Mouse (Mus musculus) neural tube, embryonic 11.5 days (tissue): Measurements from ENCODE around the gene Camk2n2. TPM values are rescaled to one million over a fixed set of nuclear protein-coding genes. Genes with fewer than 3 reads are reported as not detected.

Source experiments
- ATAC-seq: fragments of 200-750 bp; cut with Nextera tagmentation; 2 replicates; pipeline ENCODE4 v1.8.0; 2017; ENCODE audit warnings: moderate number of reproducible peaks, mild to moderate bottlenecking, moderate TSS enrichment, moderate library complexity; ENCODE audit not compliant: insufficient read depth, low FRiP score, low TSS enrichment
- DNase-seq: peaks from one replicate; pipeline ENCODE4 v3.0.0-alpha.2; 2015; ENCODE audit warnings: low spot score
- H3K27ac ChIP-seq: fragments of 300-500 bp; sonication (generic); 2 replicates; pipeline ENCODE4 v1.5.1; 2014; ENCODE audit warnings: low read depth, mild to moderate bottlenecking, low read length
- H3K27me3 ChIP-seq: fragments of 300-500 bp; sonication (generic); 2 replicates; pipeline ENCODE4 v1.6.1; 2014; ENCODE audit warnings: mild to moderate bottlenecking, low read length, mixed read lengths; ENCODE audit not compliant: control insufficient read depth, insufficient read depth
- H3K36me3 ChIP-seq: fragments of 300-500 bp; sonication (generic); 2 replicates; pipeline ENCODE4 v1.6.1; 2014; ENCODE audit warnings: mild to moderate bottlenecking, low read length, moderate library complexity, mixed read lengths; ENCODE audit not compliant: control insufficient read depth, insufficient read depth
- H3K4me1 ChIP-seq: fragments of 300-500 bp; sonication (generic); 2 replicates; pipeline ENCODE4 v1.6.1; 2014; ENCODE audit warnings: low read length, mixed read lengths; ENCODE audit not compliant: control insufficient read depth, insufficient read depth
- H3K4me2 ChIP-seq: fragments of 300-500 bp; sonication (generic); 2 replicates; pipeline ENCODE4 v1.6.1; 2014; ENCODE audit warnings: low read depth, mild to moderate bottlenecking, moderate library complexity
- H3K4me3 ChIP-seq: fragments of 300-500 bp; sonication (generic); 2 replicates; pipeline ENCODE4 v1.5.1; 2014; ENCODE audit warnings: low read depth, low read length
- H3K9ac ChIP-seq: fragments of 300-500 bp; sonication (generic); 2 replicates; pipeline ENCODE4 v1.6.1; 2014; ENCODE audit warnings: mild to moderate bottlenecking, low read length
- H3K9me3 ChIP-seq: fragments of 300-500 bp; sonication (generic); 2 replicates; pipeline ENCODE4 v1.6.1; 2016; ENCODE audit warnings: low read length; ENCODE audit not compliant: control insufficient read depth
- WGBS: fragments of 180-500 bp; shearing (Covaris S2); extraction: QIAGEN DNeasy Blood & Tissue Kit; methylation state at CpG from one replicate; pipeline ENCODE4 v1.1.7; 2014; 5-methylcytosine and 5-hydroxymethylcytosine counted together
- polyA plus RNA-seq: library from polyadenylated mRNA; unstranded; fragments of >200 nt; fragmentation: Nextera tagmentation; extraction: Ambion mirVana; gene quantifications from 2 replicates; pipeline ENCODE4 v1.2.1, GENCODE M21; 2014

Gene Camk2n2
- polyA plus RNA-seq, 1 experiment from 2014 or later, result 4.1 TPM

DNA sequence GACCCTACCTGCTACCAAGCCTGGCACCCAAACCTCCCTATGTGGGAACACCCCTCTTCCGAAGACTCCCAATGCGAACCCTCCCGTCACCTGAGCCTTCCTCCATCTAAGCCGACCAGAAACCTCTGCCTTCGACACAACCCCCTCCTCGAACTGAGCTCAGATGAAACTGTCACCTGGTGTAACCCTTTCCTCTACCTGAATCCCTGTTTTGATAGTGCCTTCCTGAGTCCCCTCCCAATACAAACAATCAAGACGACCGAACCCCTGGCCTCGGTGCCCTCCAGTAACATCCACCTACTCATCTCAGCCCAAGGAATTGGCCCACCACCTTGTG lies 720 bp downstream of the Camk2n2 start:
- Histone ChIP-seq H3K27ac (peak overlapping the region; percentile 87), H3K9ac (peak overlapping the region; percentile 70), H3K4me2 (peak overlapping the region; percentile 99), H3K4me3 (peak overlapping the region; percentile 77), H3K9me3 (no peaks in the 10 kb centered on the region), H3K27me3 (no peaks in the 10 kb centered on the region), H3K36me3 (no peaks in the 10 kb centered on the region), H3K4me1 (peaks cover 11% of the 10 kb centered on the region)
- WGBS, result under 1% methylated on average over 9 of the region's 9 CpGs
- DNase-seq (peak; percentile 47), ATAC-seq (peak; percentile 4; the same call in 1 of the 2 replicates)

GRCm38 (mm10) chr16:20619541-20620398 lies 1.3 kb downstream of the Camk2n2 start:
- Histone ChIP-seq H3K9ac (peak overlapping the region; percentile 70), H3K27me3 (no peaks in the 10 kb centered on the region), H3K9me3 (no peaks in the 10 kb centered on the region), H3K4me3 (peak overlapping the region; percentile 77), H3K4me2 (peak overlapping the region; percentile 99), H3K4me1 (peaks cover 11% of the 10 kb centered on the region), H3K36me3 (no peaks in the 10 kb centered on the region), H3K27ac (0 out of 2 replicates have a peak overlapping the region, but pooled peaks have one; percentile 49)
- ATAC-seq (peak; percentile 24), DNase-seq (peak; percentile 61)
- WGBS, result 2% methylated on average over 62 of the region's 83 CpGs

GRCm38 (mm10) chr16:20611357-20612227 lies 9.5 kb downstream of the Camk2n2 start, which contains the start of the genes Eef1akmt4, Gm49333 and Alg3:
TSS of gene Eef1akmt4 (plus strand) at chr16:20611593.
TSS of gene Gm49333 (plus strand) at chr16:20611610.
TSS of gene Alg3 (minus strand) at chr16:20611735.
- no peaks in the 10 kb centered on the region for H3K27me3 ChIP-seq
- peaks cover 5% of the 10 kb centered on the region for H3K36me3 ChIP-seq
- peak; percentile 91 for DNase-seq
- peak within 1 kb of the TSS; percentile 78 for H3K27ac ChIP-seq
- 2% methylated on average over 41 of the region's 41 CpGs for WGBS
- peak within 1 kb of the TSS; percentile 74 for H3K4me2 ChIP-seq
- ATAC-seq, result peak; percentile 95
- H3K4me3 ChIP-seq, result peak within 1 kb of the TSS; percentile 88
- H3K9ac ChIP-seq, result peak within 1 kb of the TSS; percentile 96
- H3K9me3 ChIP-seq, result no peaks in the 10 kb centered on the region
- no peaks in the 10 kb centered on the region; the same call in 1 of the 2 replicates for H3K4me1 ChIP-seq

DNA sequence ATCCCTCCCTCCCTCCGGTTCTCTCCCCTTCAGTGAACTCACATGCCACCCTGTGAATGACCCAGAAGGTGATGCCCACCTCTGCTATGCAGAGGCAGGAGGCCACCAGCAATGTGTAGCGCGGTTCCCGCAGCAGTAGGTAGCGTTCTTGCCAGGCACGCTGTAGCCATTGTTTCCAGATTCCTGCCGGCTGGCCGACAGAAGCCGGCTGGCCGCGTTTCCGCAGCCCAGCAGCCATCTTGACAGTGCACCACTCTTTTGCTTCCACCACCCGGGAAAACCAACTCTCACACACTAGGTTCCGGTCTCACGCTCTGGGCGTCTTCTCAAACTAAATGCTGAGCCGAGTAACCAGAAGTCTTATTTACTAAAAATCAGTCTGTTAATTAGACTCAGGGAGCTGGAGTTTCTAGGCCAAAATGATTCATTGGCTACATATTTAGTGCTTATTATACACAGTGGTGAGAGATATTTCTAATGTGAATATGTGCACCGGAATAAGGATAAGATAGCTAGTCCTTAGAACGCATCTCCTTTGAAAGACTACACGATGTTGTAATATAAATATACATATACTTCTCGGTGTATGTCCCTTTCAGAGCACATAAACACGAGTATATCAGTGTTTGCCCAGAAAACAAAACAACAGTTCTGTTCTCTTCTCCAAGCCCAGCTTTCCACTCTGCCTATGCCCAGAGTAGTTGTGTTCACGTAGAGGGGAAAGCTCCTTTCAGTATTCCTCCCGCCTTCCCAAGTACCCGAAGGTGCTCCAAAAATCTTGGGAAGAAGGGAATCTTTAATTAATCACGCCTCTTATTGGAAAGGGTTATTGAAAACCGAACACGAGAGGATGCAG lies 10.4 kb downstream of the Camk2n2 start:
- DNase-seq (peak; percentile 86), ATAC-seq (peak; percentile 62)
- under 1% methylated on average over 28 of the region's 28 CpGs for WGBS
- Histone ChIP-seq H3K9ac (peak overlapping the region; percentile 96), H3K27ac (peak overlapping the region; percentile 78), H3K27me3 (no peaks in the 10 kb centered on the region), H3K4me1 (no peaks in the 10 kb centered on the region; the same call in 1 of the 2 replicates), H3K4me3 (peak overlapping the region; percentile 88), H3K9me3 (no peaks in the 10 kb centered on the region), H3K36me3 (peaks cover 11% of the 10 kb centered on the region), H3K4me2 (peak overlapping the region; percentile 74)

- DNase-seq, result no peak
- Histone ChIP-seq H3K4me1 (no peaks in the 10 kb centered on the region; the same call in 1 of the 2 replicates), H3K9ac (no peak overlapping the region), H3K9me3 (no peaks in the 10 kb centered on the region), H3K4me2 (no peak overlapping the region), H3K4me3 (no peak overlapping the region), H3K27ac (no peak overlapping the region), H3K27me3 (no peaks in the 10 kb centered on the region), H3K36me3 (peaks cover 18% of the 10 kb centered on the region)
- WGBS, result 89% methylated on average over 9 of the region's 9 CpGs
- no peak for ATAC-seq
These were observed 16.4 kb downstream of the Camk2n2 start for GRCm38 (mm10) chr16:20604705-20605104.

DNA sequence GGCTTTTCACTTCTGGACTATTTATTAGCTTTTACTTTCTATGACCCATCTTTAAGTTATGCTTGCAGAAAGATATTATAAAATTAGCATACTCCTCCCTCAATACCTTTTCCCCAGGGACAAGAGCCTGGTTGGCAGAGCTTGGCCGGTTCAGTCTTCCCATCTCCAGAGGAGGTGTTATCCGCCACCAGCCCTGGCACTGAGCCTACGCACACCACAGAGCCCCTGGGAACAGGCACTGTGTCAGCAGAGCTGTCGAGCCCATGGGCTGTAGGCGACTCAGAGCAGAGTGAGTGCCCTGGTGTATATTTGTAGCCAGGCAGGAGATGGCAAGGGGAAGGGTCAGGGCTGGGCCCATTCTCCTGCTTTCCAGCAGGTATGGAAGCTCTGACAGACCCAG lies 20.6 kb downstream of the Camk2n2 start:
- Histone ChIP-seq H3K27ac (no peak overlapping the region), H3K9ac (no peak overlapping the region; the same call in 1 of the 2 replicates), H3K4me3 (no peak overlapping the region), H3K9me3 (no peaks in the 10 kb centered on the region), H3K27me3 (no peaks in the 10 kb centered on the region), H3K4me1 (no peaks in the 10 kb centered on the region), H3K4me2 (no peak overlapping the region), H3K36me3 (peaks cover 6% of the 10 kb centered on the region; the same call in 1 of the 2 replicates)
- DNase-seq (no peak), ATAC-seq (no peak)
- 83% methylated on average over 5 of the region's 5 CpGs for WGBS

- Histone ChIP-seq H3K27ac (no peak overlapping the region), H3K36me3 (no peaks in the 10 kb centered on the region), H3K4me1 (no peaks in the 10 kb centered on the region), H3K9me3 (no peaks in the 10 kb centered on the region), H3K9ac (no peak overlapping the region), H3K4me2 (no peak overlapping the region), H3K4me3 (no peak overlapping the region), H3K27me3 (peaks cover 15% of the 10 kb centered on the region)
- no peak for ATAC-seq
- no peak for DNase-seq
- WGBS, result 63% methylated on average over 7 of the region's 7 CpGs
These were observed 24.2 kb downstream of the Camk2n2 start for GRCm38 (mm10) chr16:20596687-20597441.
